Comparison of ENCODE assay signal across 8 mouse cellular contexts in the genomic region with DNA sequence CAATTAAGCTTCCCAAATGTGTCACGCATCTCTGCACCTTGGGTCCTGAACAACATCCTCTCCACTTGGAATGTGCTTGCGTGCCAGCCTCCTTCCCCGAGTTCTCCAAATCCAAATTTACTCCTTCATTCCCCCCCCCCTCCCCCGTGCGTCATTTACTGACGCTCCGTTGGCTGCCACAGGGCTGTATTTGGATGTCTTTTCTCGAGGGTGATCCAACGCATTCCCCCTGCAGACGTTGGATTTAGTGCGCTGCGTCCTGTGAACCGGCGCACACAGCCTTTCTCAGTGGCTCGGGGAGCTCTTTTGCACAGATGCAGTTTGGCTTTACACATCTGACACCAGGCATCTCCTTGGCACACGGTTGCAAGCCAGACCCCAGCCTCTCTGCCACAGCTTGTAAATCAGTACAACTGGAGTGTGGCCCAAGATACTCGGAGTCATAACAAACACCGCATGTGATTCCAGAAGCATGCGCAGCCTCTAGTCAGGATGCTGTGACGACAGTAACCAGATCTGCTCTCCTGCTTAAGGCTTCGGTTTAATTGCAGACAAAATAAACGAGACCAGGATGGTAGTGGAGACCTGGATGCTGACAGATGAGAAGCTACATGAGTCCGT. TPM values are rescaled to one million over a fixed set of nuclear protein-coding genes. Genes with fewer than 3 reads are reported as not detected.
A peak's percentile ranks its signal among the peaks of the same experiment; 100 is the strongest.
DNase-seq lines count a peak whose midpoint lies in the region; ATAC-seq and TF ChIP-seq lines count a peak whose summit lies in the region.

No protein-coding gene starts in this region.

- peaks cover 26% of the 10 kb centered on the region for H3K4me1 ChIP-seq in forebrain, embryonic 10.5 days
- peaks cover 0 to 11% of the 10 kb centered on the region in 2 experiments; a peak in 3 of 4 replicates for H3K4me1 ChIP-seq in heart, embryonic 14.5 days (ENCODE audit: control insufficient read depth in 2 of 2, insufficient read depth in 2 of 2, low read length in 2 of 2)
- H3K4me1 ChIP-seq in midbrain, postnatal 0 days (ENCODE audit: insufficient read depth, low read length), result no peaks in the 10 kb centered on the region

- peak overlapping the region; percentile 70 for H3K4me2 ChIP-seq in heart, embryonic 14.5 days (ENCODE audit: low read length)
- peak overlapping the region; percentile 57 for H3K4me2 ChIP-seq in midbrain, postnatal 0 days (ENCODE audit: low read depth, low read length, poor library complexity, severe bottlenecking)

- 0 out of 2 replicates have a peak, but pooled peaks have one; percentile 39 for ATAC-seq in heart, embryonic 14.5 days (ENCODE audit: insufficient number of reproducible peaks, insufficient read depth, low FRiP score, low read depth)
- peak; percentile 76 for ATAC-seq in midbrain, postnatal 0 days (ENCODE audit: low FRiP score)
- no peak for ATAC-seq in erythroblast, adult 5-6 weeks (replicated peaks; ENCODE audit: low FRiP score, poor library complexity, severe bottlenecking)

- H3K36me3 ChIP-seq in forebrain, embryonic 10.5 days (replicated peaks), result no peaks in the 10 kb centered on the region
- H3K36me3 ChIP-seq in heart, embryonic 14.5 days (ENCODE audit: control insufficient read depth, insufficient read depth, low read length), result peaks cover under 1% of the 10 kb centered on the region; the same call in 1 of the 2 replicates
- no peaks in the 10 kb centered on the region for H3K36me3 ChIP-seq in midbrain, postnatal 0 days (ENCODE audit: insufficient read depth, low read length)

- H3K27ac ChIP-seq in forebrain, embryonic 10.5 days, result peak overlapping the region; percentile 65
- peak overlapping the region; percentile 29 to 38; a peak in 3 of 4 replicates for H3K27ac ChIP-seq in heart, embryonic 14.5 days (replicated peaks in 1 of 2; ENCODE audit: control insufficient read depth in 1 of 2, insufficient read depth in 1 of 2, low read depth in 2 of 2, low read length in 2 of 2)
- peak overlapping the region; percentile 39; the same call in 1 of the 2 replicates for H3K27ac ChIP-seq in midbrain, postnatal 0 days (ENCODE audit: low read depth, low read length)

- DNase-seq in urinary bladder, adult 2 months (ENCODE audit: low spot score), result peak; percentile 28
- no peak for DNase-seq in urinary bladder, postnatal 10 days (ENCODE audit: low spot score)
- peak; percentile 27 for DNase-seq in forebrain, embryonic 10.5 days (ENCODE audit: extremely low spot score, low spot score)
- peak; percentile 29 for DNase-seq in left cerebral cortex, adult 11 months (ENCODE audit: low spot score)
- DNase-seq in midbrain, postnatal 0 days (ENCODE audit: low spot score), result peak; percentile 75
- DNase-seq in spleen, adult 18-20 months, result no peak

- H3K9ac ChIP-seq in heart, embryonic 14.5 days (ENCODE audit: low read length), result peak overlapping the region; percentile 50; the same call in 1 of the 2 replicates
- peak overlapping the region; percentile 29 for H3K9ac ChIP-seq in midbrain, postnatal 0 days (replicated peaks; ENCODE audit: low read length, poor library complexity, severe bottlenecking)

- no peaks in the 10 kb centered on the region for H3K9me3 ChIP-seq in forebrain, embryonic 10.5 days
- no peaks in the 10 kb centered on the region for H3K9me3 ChIP-seq in heart, embryonic 14.5 days (ENCODE audit: control insufficient read depth, low read length)
- H3K9me3 ChIP-seq in midbrain, postnatal 0 days (ENCODE audit: low read length), result no peaks in the 10 kb centered on the region

- H3K4me3 ChIP-seq in forebrain, embryonic 10.5 days, result peak overlapping the region; percentile 39
- H3K4me3 ChIP-seq in heart, embryonic 14.5 days (ENCODE audit: control insufficient read depth in 1 of 2, insufficient read depth in 1 of 2, low read depth in 1 of 2, low read length in 2 of 2), result peak overlapping the region; percentile 8 to 25
- peak overlapping the region; percentile 26 for H3K4me3 ChIP-seq in midbrain, postnatal 0 days (ENCODE audit: low read depth, low read length)

- WGBS in forebrain, embryonic 10.5 days, result 23% methylated on average over 23 of the region's 23 CpGs
- WGBS in heart, embryonic 14.5 days, result 20% methylated on average over 23 of the region's 23 CpGs
- 8% methylated on average over 23 of the region's 23 CpGs for WGBS in midbrain, postnatal 0 days

- no peaks in the 10 kb centered on the region for H3K27me3 ChIP-seq in forebrain, embryonic 10.5 days (ENCODE audit: poor library complexity, severe bottlenecking)
- H3K27me3 ChIP-seq in heart, embryonic 14.5 days (ENCODE audit: control insufficient read depth, insufficient read depth, low read length), result 0 out of 2 replicates have a peak, but pooled peaks cover 3% of the 10 kb centered on the region
- H3K27me3 ChIP-seq in midbrain, postnatal 0 days (ENCODE audit: insufficient read depth, low read length), result no peaks in the 10 kb centered on the region

- no peak for TF ChIP-seq CTCF in midbrain, postnatal 0 days (IDR thresholded peaks at IDR 0.05)

RNA-seq across cellular contexts. Expression of gene Bcl2l14, which starts 43.4 kb away (rescaled TPM):
- 7.1 and 12.1 TPM in 2 replicates for polyA plus RNA-seq in urinary bladder, adult 2 months (2012; rRNA removed)
- polyA plus RNA-seq in forebrain, embryonic 10.5 days (2016; fragmentation: Nextera tagmentation; extraction: Ambion mirVana), result 0.17 and 0.22 TPM in 2 replicates
- polyA plus RNA-seq in heart, embryonic 14.5 days (2014; fragmentation: Nextera tagmentation; extraction: Ambion mirVana), result 0.15 TPM in 1 of 2 replicates, not detected in the other
- total RNA-seq in midbrain, postnatal 0 days (2014; rRNA removed), result not detected in 2 replicates
- not detected in 2 replicates for polyA plus RNA-seq in midbrain, postnatal 0 days (2015; fragmentation: Nextera tagmentation; extraction: Ambion mirVana)
- not detected in 2 replicates for total RNA-seq in erythroblast, adult 5-6 weeks (2015; ENCODE audit: low replicate concordance)
- not detected in 2 replicates for total RNA-seq in erythroblast, adult 5-6 weeks (2017; ENCODE audit: low replicate concordance)

Comparison
In these comparisons a context has a peak if more than half of its experiments do, and no peak if none do; other contexts are left out.
1. DNase-seq: peak in urinary bladder, adult 2 months (single experiment), forebrain, embryonic 10.5 days (single experiment), left cerebral cortex, adult 11 months (single experiment) and midbrain, postnatal 0 days (single experiment); none in urinary bladder, postnatal 10 days (single experiment) and spleen, adult 18-20 months (0 of 2).
2. Peak in every context shown above with its lines, with median percentiles within 50 percentile points of each other: H3K27ac ChIP-seq and H3K4me3 ChIP-seq.